Mouse (Mus musculus) intestine, embryonic 14.5 days (tissue): ENCODE data around the gene Runx2. TPM values are rescaled to one million over a fixed set of nuclear protein-coding genes. Genes with fewer than 3 reads are reported as not detected.
A peak's percentile ranks its signal among the peaks of the same experiment; 100 is the strongest.

Experiments used
- ATAC-seq: fragments of 200-750 bp; cut with Nextera tagmentation; replicated peaks from 2 replicates; pipeline ENCODE4 v1.8.0; 2017; ENCODE audit warnings: low read depth, moderate number of reproducible peaks, moderate TSS enrichment, moderate library complexity; ENCODE audit not compliant: low FRiP score, low TSS enrichment
- DNase-seq: peaks from one replicate; pipeline ENCODE4 v3.0.0-alpha.2; 2018; ENCODE audit warnings: low spot score
- H3K27ac ChIP-seq: fragments of 300-500 bp; sonication (generic); 2 replicates; pipeline ENCODE4 v1.5.1; 2014; ENCODE audit warnings: low read depth, mild to moderate bottlenecking, control low read depth
- H3K27me3 ChIP-seq: fragments of 300-500 bp; sonication (generic); replicated peaks from 2 replicates; pipeline ENCODE4 v1.6.1; 2014; ENCODE audit warnings: low read length, control low read depth; ENCODE audit not compliant: control insufficient read depth, insufficient read depth
- H3K36me3 ChIP-seq: fragments of 300-500 bp; sonication (generic); 2 replicates; pipeline ENCODE4 v1.6.1; 2014; ENCODE audit warnings: low read length, control low read depth; ENCODE audit not compliant: control insufficient read depth, insufficient read depth
- H3K4me1 ChIP-seq: fragments of 300-500 bp; sonication (generic); replicated peaks from 2 replicates; pipeline ENCODE4 v1.6.1; 2014; ENCODE audit warnings: low read length, control low read depth, mixed read lengths; ENCODE audit not compliant: control insufficient read depth, insufficient read depth
- H3K4me2 ChIP-seq: fragments of 300-500 bp; sonication (generic); 2 replicates; pipeline ENCODE4 v1.6.1; 2014; ENCODE audit warnings: low read length
- H3K4me3 ChIP-seq: fragments of 300-500 bp; sonication (generic); 2 replicates; pipeline ENCODE4 v1.5.1; 2014; ENCODE audit warnings: low read depth, low read length, control low read depth, mixed read lengths
- H3K9ac ChIP-seq: fragments of 300-500 bp; sonication (generic); 2 replicates; pipeline ENCODE4 v1.6.1; 2014; ENCODE audit warnings: mild to moderate bottlenecking, low read length
- H3K9me3 ChIP-seq: fragments of 300-500 bp; sonication (generic); 2 replicates; pipeline ENCODE4 v1.6.1; 2016; ENCODE audit warnings: low read length, control low read depth; ENCODE audit not compliant: control insufficient read depth
- whole genome bisulfite sequencing: fragments of 180-500 bp; shearing (Covaris S2); extraction: QIAGEN DNeasy Blood & Tissue Kit; methylation state at CpG from one replicate; pipeline ENCODE4 v1.1.7; 2014; 5-methylcytosine and 5-hydroxymethylcytosine counted together
- polyA plus RNA-seq: library from polyadenylated mRNA; unstranded; fragments of >200 nt; fragmentation: Nextera tagmentation; extraction: Ambion mirVana; gene quantifications from 2 replicates; pipeline ENCODE4 v1.2.1, GENCODE M21; 2014

The Runx2 gene
- polyA plus RNA-seq, 1 experiment from 2014 or later, result 1.1 TPM

- no peaks in the 10 kb centered on the region for H3K36me3 ChIP-seq
- peak overlapping the region; percentile 54 for H3K4me3 ChIP-seq
- H3K9me3 ChIP-seq, result no peaks in the 10 kb centered on the region
- no peak overlapping the region for H3K9ac ChIP-seq
- DNase-seq (peak; percentile 72), ATAC-seq (0 out of 2 replicates have a peak, but pooled peaks have one; percentile 16)
- peak overlapping the region; percentile 93 for H3K4me2 ChIP-seq
- H3K4me1 ChIP-seq, result peaks cover 10% of the 10 kb centered on the region
- WGBS, result 2% methylated on average over 23 of the region's 23 CpGs
- no peak overlapping the region for H3K27ac ChIP-seq
- peaks cover 85% of the 10 kb centered on the region for H3K27me3 ChIP-seq
Observed at GRCm38 (mm10) chr17:44733544-44734310, 80.9 kb downstream of the Runx2 start.

GRCm38 (mm10) chr17:44728464-44728863 is 86.1 kb downstream of the Runx2 start:
- Histone ChIP-seq H3K27me3 (peaks cover 41% of the 10 kb centered on the region), H3K9ac (no peak overlapping the region), H3K36me3 (no peaks in the 10 kb centered on the region), H3K27ac (no peak overlapping the region), H3K9me3 (no peaks in the 10 kb centered on the region), H3K4me1 (no peaks in the 10 kb centered on the region), H3K4me2 (no peak overlapping the region), H3K4me3 (no peak overlapping the region)
- WGBS, result 45% methylated on average over 2 of the region's 2 CpGs
- ATAC-seq (no peak), DNase-seq (peak; percentile 41)

GRCm38 (mm10) chr17:44727675-44728074 is 86.9 kb downstream of the Runx2 start:
- Histone ChIP-seq H3K4me2 (no peak overlapping the region), H3K27ac (no peak overlapping the region), H3K4me1 (no peaks in the 10 kb centered on the region), H3K9me3 (no peaks in the 10 kb centered on the region), H3K36me3 (no peaks in the 10 kb centered on the region), H3K27me3 (peaks cover 33% of the 10 kb centered on the region), H3K4me3 (no peak overlapping the region), H3K9ac (no peak overlapping the region)
- no peak for ATAC-seq
- no peak for DNase-seq

DNA sequence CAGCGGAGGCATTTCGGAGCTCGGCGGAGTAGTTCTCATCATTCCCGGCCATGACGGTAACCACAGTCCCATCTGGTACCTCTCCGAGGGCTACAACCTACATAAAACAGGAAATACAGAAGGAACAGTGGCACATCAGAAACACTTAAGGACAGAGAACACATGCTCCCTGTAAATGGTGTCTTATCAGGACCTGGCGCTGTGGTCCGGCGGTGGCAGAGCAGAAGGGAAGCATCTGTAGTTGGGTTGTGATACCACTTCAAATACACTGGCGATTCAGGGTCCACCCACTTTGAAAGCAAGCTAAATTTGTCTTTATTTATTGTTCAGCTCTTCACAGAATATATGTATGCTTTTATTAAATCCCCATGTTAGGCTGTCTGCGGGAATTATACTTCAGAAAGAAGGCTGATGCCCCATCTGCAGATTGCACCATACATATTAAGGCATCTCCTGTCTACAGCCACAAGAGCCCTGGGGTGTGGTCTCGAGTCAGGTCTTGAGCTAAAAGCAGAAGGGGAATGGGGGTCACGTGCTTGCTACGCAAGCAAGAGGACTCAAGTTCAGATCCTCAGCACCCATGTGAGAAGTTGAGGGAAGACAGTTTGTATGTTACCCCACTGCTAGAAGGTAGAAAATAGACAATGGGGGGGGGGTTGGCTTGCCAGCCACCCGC is 89.7 kb downstream of the Runx2 start:
- H3K9ac ChIP-seq, result no peak overlapping the region
- WGBS, result 88% methylated on average over 16 of the region's 16 CpGs
- no peak overlapping the region for H3K4me3 ChIP-seq
- ATAC-seq, result no peak
- H3K27me3 ChIP-seq, result peaks cover 13% of the 10 kb centered on the region; the same call in 1 of the 2 replicates
- no peaks in the 10 kb centered on the region for H3K9me3 ChIP-seq
- no peak overlapping the region for H3K4me2 ChIP-seq
- no peaks in the 10 kb centered on the region for H3K4me1 ChIP-seq
- H3K27ac ChIP-seq, result no peak overlapping the region
- DNase-seq, result no peak
- no peaks in the 10 kb centered on the region for H3K36me3 ChIP-seq

DNA sequence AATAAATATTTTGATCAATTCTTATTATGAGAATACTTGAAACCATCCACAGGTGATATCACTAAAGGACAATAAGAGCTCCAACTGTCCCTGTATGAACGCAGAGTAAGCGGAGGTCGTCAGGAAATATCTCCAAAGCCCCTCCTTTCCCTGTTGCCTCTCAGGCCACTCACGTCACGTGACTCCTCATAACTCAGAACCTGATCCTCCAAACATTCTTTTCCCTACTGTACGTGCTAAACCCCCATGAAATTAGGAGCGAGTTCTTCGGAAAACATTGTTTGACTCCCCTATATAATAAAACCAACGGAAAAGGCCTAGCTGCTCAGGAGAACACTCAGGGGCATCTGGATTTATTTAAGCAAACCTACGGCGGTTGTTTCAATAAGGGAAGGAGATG is 90.3 kb downstream of the Runx2 start:
- 80% methylated on average over 11 of the region's 11 CpGs for WGBS
- Histone ChIP-seq H3K36me3 (no peaks in the 10 kb centered on the region), H3K9me3 (no peaks in the 10 kb centered on the region), H3K27me3 (peaks cover 8% of the 10 kb centered on the region; the same call in 1 of the 2 replicates), H3K4me3 (no peak overlapping the region), H3K4me1 (no peaks in the 10 kb centered on the region), H3K27ac (no peak overlapping the region), H3K9ac (no peak overlapping the region), H3K4me2 (no peak overlapping the region)
- DNase-seq (no peak), ATAC-seq (no peak)

DNA sequence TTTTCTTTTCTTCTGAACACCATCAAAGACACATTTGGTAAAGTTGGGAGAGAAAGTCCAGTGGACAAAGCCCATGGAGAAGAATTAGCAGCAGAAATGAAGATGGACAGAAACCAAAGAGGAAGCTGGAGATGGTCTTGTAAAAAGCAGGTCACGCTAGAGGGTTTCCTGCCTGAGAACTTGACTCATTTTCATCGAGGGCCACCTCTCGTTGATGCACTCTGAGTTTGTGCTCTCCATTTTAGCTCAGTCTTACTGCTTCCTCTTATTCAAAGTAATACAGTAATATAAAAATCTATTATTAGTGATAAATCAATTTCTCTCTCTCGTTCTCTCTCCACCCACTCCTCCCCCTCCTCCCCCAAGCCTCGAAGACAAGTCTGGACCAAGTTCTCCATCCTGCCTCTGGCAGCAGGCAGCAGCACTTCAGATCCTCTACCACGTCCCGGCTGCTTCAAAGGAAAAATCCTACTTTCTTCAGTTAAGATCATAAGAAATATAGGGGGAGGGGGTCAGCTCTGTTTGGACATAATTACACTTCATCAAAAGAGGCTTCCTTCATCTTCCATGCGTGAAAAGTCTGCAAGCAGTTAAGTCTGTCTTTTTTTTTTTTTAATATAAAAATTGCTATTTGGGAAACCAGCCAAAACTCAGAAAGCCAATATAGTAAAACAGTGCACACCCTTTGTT is 92.3 kb downstream of the Runx2 start:
- Histone ChIP-seq H3K36me3 (no peaks in the 10 kb centered on the region), H3K4me3 (no peak overlapping the region), H3K27me3 (0 out of 2 replicates have a peak, but pooled peaks cover 3% of the 10 kb centered on the region), H3K9me3 (no peaks in the 10 kb centered on the region), H3K4me1 (0 out of 2 replicates have a peak, but pooled peaks cover 4% of the 10 kb centered on the region), H3K4me2 (no peak overlapping the region), H3K9ac (no peak overlapping the region), H3K27ac (no peak overlapping the region)
- DNase-seq (no peak), ATAC-seq (no peak)
- WGBS, result 49% methylated on average over 8 of the region's 8 CpGs

GRCm38 (mm10) chr17:44718591-44718990 is 96.0 kb downstream of the Runx2 start:
- Histone ChIP-seq H3K4me1 (0 out of 2 replicates have a peak, but pooled peaks cover 4% of the 10 kb centered on the region), H3K4me2 (no peak overlapping the region), H3K4me3 (no peak overlapping the region), H3K27me3 (no peaks in the 10 kb centered on the region), H3K9me3 (no peaks in the 10 kb centered on the region), H3K9ac (no peak overlapping the region), H3K36me3 (no peaks in the 10 kb centered on the region), H3K27ac (no peak overlapping the region)
- DNase-seq, result no peak
- WGBS, result 52% methylated on average over 6 of the region's 6 CpGs
- ATAC-seq, result no peak

DNA sequence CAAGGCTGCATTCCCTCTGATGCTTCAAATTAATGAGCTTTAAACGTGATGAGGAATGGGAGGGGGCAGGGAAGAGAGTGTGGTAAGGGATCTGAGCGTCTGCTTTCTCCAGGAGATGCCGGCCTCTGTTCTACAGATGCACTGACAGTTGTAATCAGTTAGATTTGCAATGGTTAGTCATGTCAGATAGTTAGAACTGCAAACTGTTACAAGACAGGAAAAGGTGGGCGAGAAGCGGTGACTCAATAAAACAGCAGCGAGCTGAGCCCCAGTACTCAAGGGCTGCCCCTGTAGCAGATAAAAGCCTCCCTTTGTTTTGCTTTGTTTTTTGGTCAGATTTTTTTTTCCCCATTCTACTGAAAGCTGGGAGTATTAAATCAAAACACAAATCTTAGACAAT is 96.6 kb downstream of the Runx2 start:
- Histone ChIP-seq H3K27ac (no peak overlapping the region), H3K36me3 (no peaks in the 10 kb centered on the region), H3K4me2 (no peak overlapping the region), H3K4me3 (no peak overlapping the region), H3K9me3 (no peaks in the 10 kb centered on the region), H3K27me3 (no peaks in the 10 kb centered on the region), H3K9ac (no peak overlapping the region), H3K4me1 (0 out of 2 replicates have a peak, but pooled peaks cover 4% of the 10 kb centered on the region)
- 27% methylated on average over 6 of the region's 6 CpGs for WGBS
- DNase-seq (no peak), ATAC-seq (no peak)
